Mouse (Mus musculus) MEL (cell line): Measurements from ENCODE around the gene Nthl1. TPM values are rescaled to one million over a fixed set of nuclear protein-coding genes. Genes with fewer than 3 reads are reported as not detected.

Source experiments
- DNase-seq: peaks from one replicate; pipeline ENCODE4 v3.0.0; 2011; ENCODE audit warnings: low read depth, low spot score
- H3K27ac ChIP-seq: 2 replicates; pipeline ENCODE4 v1.5.1; 2012; ENCODE audit warnings: low read depth, mild to moderate bottlenecking, control low read depth, low read length, moderate library complexity; ENCODE audit not compliant: control insufficient read depth
- H3K27me3 ChIP-seq, 2 experiments: fragments of 150-350 bp in 1 of 2; sonication (generic) in 1 of 2; 2 replicates each; pipeline ENCODE4 v1.6.1; 2012; ENCODE audit warnings: low read length in 2 of 2, mild to moderate bottlenecking in 2 of 2, improper control_type of control experiment in 1 of 2, moderate library complexity in 1 of 2; ENCODE audit not compliant: insufficient read depth in 2 of 2, control insufficient read depth in 1 of 2
- H3K36me3 ChIP-seq, 2 experiments: 2 replicates each; pipeline ENCODE4 v1.6.1; 2012 to 2014; ENCODE audit warnings: low read length in 2 of 2, improper control_type of control experiment in 1 of 2, inconsistent platforms in 1 of 2, mild to moderate bottlenecking in 1 of 2; ENCODE audit not compliant: insufficient read depth in 2 of 2, control insufficient read depth in 1 of 2
- H3K4me1 ChIP-seq, 2 experiments: fragments of 150-350 bp in 1 of 2; sonication (generic) in 1 of 2; 2 replicates each; pipeline ENCODE4 v1.6.1; 2012; ENCODE audit warnings: low read length in 2 of 2, improper control_type of control experiment in 1 of 2, mild to moderate bottlenecking in 1 of 2; ENCODE audit not compliant: insufficient read depth in 2 of 2, control insufficient read depth in 1 of 2
- H3K4me3 ChIP-seq, 2 experiments: fragments of 150-350 bp in 1 of 2; sonication (generic) in 1 of 2; 2 replicates each; pipeline ENCODE4 v1.5.1; 2012; ENCODE audit warnings: low read depth in 2 of 2, low read length in 2 of 2, mild to moderate bottlenecking in 2 of 2, moderate library complexity in 2 of 2, control low read depth in 1 of 2, improper control_type of control experiment in 1 of 2; ENCODE audit not compliant: control insufficient read depth in 1 of 2, insufficient read depth in 1 of 2
- H3K79me2 ChIP-seq: 2 replicates; pipeline ENCODE4 v1.6.1; 2012; ENCODE audit warnings: mild to moderate bottlenecking, low read length, moderate library complexity; ENCODE audit not compliant: control insufficient read depth, poor library complexity, insufficient read depth
- H3K9ac ChIP-seq: 2 replicates; pipeline ENCODE4 v1.6.1; 2012; ENCODE audit warnings: low read depth, mild to moderate bottlenecking, control low read depth, low read length, moderate library complexity; ENCODE audit not compliant: control insufficient read depth, poor library complexity, severe bottlenecking
- H3K9me3 ChIP-seq: fragments of 150-350 bp; sonication (generic); replicated peaks from 2 replicates; pipeline ENCODE4 v1.6.1; 2012; ENCODE audit warnings: mild to moderate bottlenecking, low read length, improper control_type of control experiment, moderate library complexity; ENCODE audit not compliant: insufficient read depth
- BHLHE40 ChIP-seq: IDR thresholded peaks from 2 replicates; pipeline ENCODE4 v1.6.1; 2012; ENCODE audit warnings: low read depth, mild to moderate bottlenecking, inconsistent platforms, low read length, improper control_type of control experiment, borderline replicate concordance
- CHD2 ChIP-seq: IDR thresholded peaks from 2 replicates; pipeline ENCODE4 v1.6.1; 2011; ENCODE audit warnings: low read length, improper control_type of control experiment
- CTCF ChIP-seq, 3 experiments: IDR thresholded peaks in 2 of 3; conservative IDR thresholded peaks in 1 of 3; 2 replicates each; pipeline ENCODE4 v1.5.1; 2011 to 2012; ENCODE audit warnings: low read length in 3 of 3, low read depth in 2 of 3, mild to moderate bottlenecking in 2 of 3, improper control_type of control experiment in 1 of 3, inconsistent platforms in 1 of 3, mixed read lengths in 1 of 3, moderate library complexity in 1 of 3; ENCODE audit not compliant: control insufficient read depth in 1 of 3, insufficient read depth in 1 of 3, poor library complexity in 1 of 3, severe bottlenecking in 1 of 3
- E2F4 ChIP-seq: IDR thresholded peaks from 2 replicates; pipeline ENCODE4 v1.6.1; 2011; ENCODE audit warnings: low read depth, low read length, improper control_type of control experiment, borderline replicate concordance
- EP300 ChIP-seq, 2 experiments: IDR thresholded peaks; 2 replicates each; pipeline ENCODE4 v1.6.1; 2011; ENCODE audit warnings: improper control_type of control experiment in 2 of 2, low read length in 2 of 2, low read depth in 1 of 2, mild to moderate bottlenecking in 1 of 2
- ETS1 ChIP-seq: IDR thresholded peaks from 2 replicates; pipeline ENCODE4 v1.6.1; 2012; ENCODE audit warnings: low read depth, mild to moderate bottlenecking, inconsistent platforms, low read length, improper control_type of control experiment, moderate library complexity
- GABPA ChIP-seq: IDR thresholded peaks from 2 replicates; pipeline ENCODE4 v1.6.1; 2012; ENCODE audit warnings: low read depth, mild to moderate bottlenecking, inconsistent platforms, low read length, improper control_type of control experiment, moderate library complexity
- GATA1 ChIP-seq: IDR thresholded peaks from 2 replicates; pipeline ENCODE4 v1.6.1; 2011; ENCODE audit warnings: low read depth, low read length, improper control_type of control experiment
- HCFC1 ChIP-seq: IDR thresholded peaks from 2 replicates; pipeline ENCODE4 v1.6.1; 2012; ENCODE audit warnings: low read depth, mild to moderate bottlenecking, inconsistent platforms, low read length, improper control_type of control experiment, moderate library complexity
- JUND ChIP-seq: IDR thresholded peaks from 2 replicates; pipeline ENCODE4 v1.6.1; 2011; ENCODE audit warnings: low read depth, mild to moderate bottlenecking, improper control_type of control experiment, low read length
- MAZ ChIP-seq: IDR thresholded peaks from 2 replicates; pipeline ENCODE4 v1.6.1; 2012; ENCODE audit warnings: low read depth, mild to moderate bottlenecking, inconsistent platforms, low read length, improper control_type of control experiment
- MYC ChIP-seq: IDR thresholded peaks from 2 replicates; pipeline ENCODE4 v1.6.1; 2011; ENCODE audit warnings: low read depth, mild to moderate bottlenecking, low read length, improper control_type of control experiment, moderate library complexity
- NRF1 ChIP-seq: IDR thresholded peaks from 2 replicates; pipeline ENCODE4 v1.6.1; 2014; ENCODE audit warnings: low read depth, mild to moderate bottlenecking, inconsistent platforms, low read length, improper control_type of control experiment, moderate library complexity; ENCODE audit not compliant: poor library complexity, insufficient read depth, severe bottlenecking
- POLR2A ChIP-seq, 2 experiments: IDR thresholded peaks; 2 replicates each; pipeline ENCODE4 v1.6.1; 2011 to 2012; ENCODE audit warnings: low read length in 2 of 2, mild to moderate bottlenecking in 2 of 2, control low read depth in 1 of 2, improper control_type of control experiment in 1 of 2, low read depth in 1 of 2, moderate library complexity in 1 of 2; ENCODE audit not compliant: control insufficient read depth in 1 of 2, insufficient read depth in 1 of 2, poor library complexity in 1 of 2
- POLR2AphosphoS5 ChIP-seq: IDR thresholded peaks from 2 replicates; pipeline ENCODE4 v1.6.1; 2012; ENCODE audit warnings: low read depth, borderline replicate concordance, mild to moderate bottlenecking, inconsistent platforms, low read length, moderate library complexity, mixed read lengths
- RCOR1 ChIP-seq: IDR thresholded peaks from 2 replicates; pipeline ENCODE4 v1.6.1; 2012; ENCODE audit warnings: low read depth, mild to moderate bottlenecking, inconsistent platforms, low read length, improper control_type of control experiment
- SIN3A ChIP-seq: IDR thresholded peaks from 2 replicates; pipeline ENCODE4 v1.6.1; 2012; ENCODE audit warnings: low read length, improper control_type of control experiment, inconsistent platforms
- SMC3 ChIP-seq: IDR thresholded peaks from 2 replicates; pipeline ENCODE4 v1.6.1; 2011; ENCODE audit warnings: low read depth, low read length, improper control_type of control experiment
- TAL1 ChIP-seq: IDR thresholded peaks from 2 replicates; pipeline ENCODE4 v1.6.1; 2012; ENCODE audit warnings: mild to moderate bottlenecking, inconsistent platforms, low read length, moderate library complexity, mixed read lengths
- TBP ChIP-seq: IDR thresholded peaks from 2 replicates; pipeline ENCODE4 v1.8.0; 2011; ENCODE audit warnings: low read depth, low read length, improper control_type of control experiment
- TCF12 ChIP-seq: IDR thresholded peaks from 2 replicates; pipeline ENCODE4 v1.6.1; 2014; ENCODE audit warnings: low read depth, mild to moderate bottlenecking, inconsistent platforms, low read length, improper control_type of control experiment, moderate library complexity
- USF1 ChIP-seq: IDR thresholded peaks from 2 replicates; pipeline ENCODE4 v1.6.1; 2014; ENCODE audit warnings: low read depth, mild to moderate bottlenecking, inconsistent platforms, low read length, improper control_type of control experiment, moderate library complexity
- USF2 ChIP-seq, 2 experiments: IDR thresholded peaks; 2 replicates each; pipeline ENCODE4 v1.6.1; 2011 to 2012; ENCODE audit warnings: improper control_type of control experiment in 2 of 2, low read length in 2 of 2, borderline replicate concordance in 1 of 2, inconsistent platforms in 1 of 2, low read depth in 1 of 2, mild to moderate bottlenecking in 1 of 2; ENCODE audit not compliant: insufficient read depth in 1 of 2
- ZC3H11A ChIP-seq: IDR thresholded peaks from 2 replicates; pipeline ENCODE4 v1.6.1; 2012; ENCODE audit warnings: low read depth, mild to moderate bottlenecking, inconsistent platforms, low read length, improper control_type of control experiment
- ZKSCAN1 ChIP-seq: IDR thresholded peaks from 2 replicates; pipeline ENCODE4 v1.6.1; 2012; ENCODE audit warnings: low read depth, mild to moderate bottlenecking, inconsistent platforms, low read length, improper control_type of control experiment, moderate library complexity
- ZNF384 ChIP-seq: IDR thresholded peaks from 2 replicates; pipeline ENCODE4 v1.6.1; 2012; ENCODE audit warnings: low read depth, mild to moderate bottlenecking, inconsistent platforms, low read length, improper control_type of control experiment
- polyA plus RNA-seq, 2 experiments: library from polyadenylated mRNA; stranded (reverse) in 1 of 2; unstranded in 1 of 2; fragments of >175 nt in 1 of 2; fragments of >200 nt in 1 of 2; gene quantifications; 2 replicates each; pipeline versions ENCODE4 v1.2.1 to v1.2.4; 2012; ENCODE audit warnings: low replicate concordance in 2 of 2, low read depth in 1 of 2; ENCODE audit not compliant: insufficient read length in 2 of 2, insufficient read depth in 1 of 2, missing spikeins in 1 of 2
- total RNA-seq: library from RNA; depleted of rRNA; stranded (reverse); fragments of 300-350 nt; gene quantifications from 2 replicates; pipeline ENCODE4 v1.2.3, GENCODE M21; 2012

Nthl1 gene
- total and polyA plus RNA-seq, 3 experiments = 31.4 to 262 (median 32.0) TPM

GRCm38 (mm10) chr17:24677500-24678080 lies 45.1 kb downstream of the Nthl1 start:
- no peak for DNase-seq
- Histone ChIP-seq H3K9ac (no peak overlapping the region), H3K4me1 (no peaks in the 10 kb centered on the region), H3K27ac (no peak overlapping the region), H3K4me3 (no peak overlapping the region), H3K36me3 (peaks cover 0 to 12% of the 10 kb centered on the region in 2 experiments; a peak in 1 of 4 replicates), H3K9me3 (no peaks in the 10 kb centered on the region), H3K79me2 (peaks cover 22% of the 10 kb centered on the region), H3K27me3 (no peaks in the 10 kb centered on the region)
- no peak for TF ChIP-seq ZKSCAN1
- TF ChIP-seq ZC3H11A = no peak
- TF ChIP-seq ZNF384 = no peak
- no peak for TF ChIP-seq NRF1
- TF ChIP-seq USF2 (IDR thresholded peaks at IDR 0.05; ENCODE audit: borderline replicate concordance in 1 of 2, insufficient read depth in 1 of 2, low read depth in 1 of 2, low read length in 2 of 2) = no peak
- no peak for TF ChIP-seq MAZ
- TF ChIP-seq SIN3A = no peak
- TF ChIP-seq EP300 (IDR thresholded peaks at IDR 0.05; ENCODE audit: low read depth in 1 of 2, low read length in 2 of 2) = no peak
- no peak for TF ChIP-seq ETS1
- no peak for TF ChIP-seq TAL1
- TF ChIP-seq POLR2AphosphoS5 = no peak
- no peak for TF ChIP-seq RCOR1
- no peak for TF ChIP-seq GABPA

GRCm38 (mm10) chr17:24686514-24686913 lies 54.0 kb downstream of the Nthl1 start:
- peak; percentile 84 for DNase-seq
- Histone ChIP-seq H3K36me3 (peaks cover 0 to 3% of the 10 kb centered on the region in 2 experiments; a peak in 1 of 4 replicates), H3K4me3 (peak overlapping the region; percentile 36 to 72), H3K4me1 (peaks cover 0 to 12% of the 10 kb centered on the region in 2 experiments; a peak in 3 of 4 replicates), H3K27ac (peak overlapping the region; percentile 2), H3K27me3 (no peaks in the 10 kb centered on the region), H3K9ac (peak overlapping the region; percentile 24), H3K79me2 (no peaks in the 10 kb centered on the region), H3K9me3 (no peaks in the 10 kb centered on the region)
- no peak for TF ChIP-seq CTCF (IDR thresholded peaks at IDR 0.05 in 2 of 3, conservative IDR thresholded peaks at IDR 0.05 in 1 of 3; ENCODE audit: control insufficient read depth in 1 of 3, insufficient read depth in 1 of 3, low read depth in 2 of 3, low read length in 3 of 3, poor library complexity in 1 of 3, severe bottlenecking in 1 of 3)
- TF ChIP-seq JUND = no peak
- TF ChIP-seq MYC = 0 out of 2 replicates have a peak, but pooled peaks have one; percentile 15
- no peak for TF ChIP-seq TCF12
- TF ChIP-seq CHD2 = no peak
- TF ChIP-seq USF1 = peak; percentile 73
- no peak for TF ChIP-seq ETS1
- TF ChIP-seq ZKSCAN1 = no peak
- 0 out of 4 replicates have a peak, but pooled peaks of 1 of the 2 experiments have one; percentile 9 for TF ChIP-seq POLR2A (IDR thresholded peaks at IDR 0.05; ENCODE audit: control insufficient read depth in 1 of 2, insufficient read depth in 1 of 2, low read depth in 1 of 2, low read length in 2 of 2, poor library complexity in 1 of 2)
- no peak for TF ChIP-seq TBP
- no peak for TF ChIP-seq ZNF384
- no peak for TF ChIP-seq EP300 (IDR thresholded peaks at IDR 0.05; ENCODE audit: low read depth in 1 of 2, low read length in 2 of 2)
- TF ChIP-seq POLR2AphosphoS5 = no peak
- TF ChIP-seq GABPA = no peak
- no peak for TF ChIP-seq GATA1
- no peak for TF ChIP-seq E2F4
- no peak for TF ChIP-seq USF2 (IDR thresholded peaks at IDR 0.05; ENCODE audit: borderline replicate concordance in 1 of 2, insufficient read depth in 1 of 2, low read depth in 1 of 2, low read length in 2 of 2)
- no peak; the same call in 1 of the 2 replicates for TF ChIP-seq SIN3A
- no peak for TF ChIP-seq BHLHE40
- no peak for TF ChIP-seq SMC3
- no peak for TF ChIP-seq HCFC1
